Mouse (Mus musculus) testis, adult 2 months (tissue): ENCODE results near the gene Pde6b. TPM values are rescaled to one million over a fixed set of nuclear protein-coding genes. Genes with fewer than 3 reads are reported as not detected.

Experiments
- H3K27ac ChIP-seq: fragments of 200-500 bp; 2 replicates; pipeline ENCODE4 v1.5.1; 2012; ENCODE audit warnings: low read depth, low read length; ENCODE audit not compliant: control insufficient read depth, insufficient read depth
- H3K27me3 ChIP-seq: fragments of 200-500 bp; 2 replicates; pipeline ENCODE4 v1.6.1; 2012; ENCODE audit warnings: mild to moderate bottlenecking, low read length, moderate library complexity; ENCODE audit not compliant: control insufficient read depth, insufficient read depth
- H3K36me3 ChIP-seq: fragments of 200-500 bp; 2 replicates; pipeline ENCODE4 v1.6.1; 2012; ENCODE audit warnings: mild to moderate bottlenecking, low read length; ENCODE audit not compliant: control insufficient read depth, insufficient read depth
- H3K4me1 ChIP-seq: fragments of 200-500 bp; 2 replicates; pipeline ENCODE4 v1.6.1; 2012; ENCODE audit warnings: low read length; ENCODE audit not compliant: control insufficient read depth, insufficient read depth
- H3K4me3 ChIP-seq: fragments of 200-500 bp; 2 replicates; pipeline ENCODE4 v1.5.1; 2012; ENCODE audit warnings: low read depth, mild to moderate bottlenecking, low read length, moderate library complexity, mixed read lengths; ENCODE audit not compliant: control insufficient read depth
- CTCF ChIP-seq: fragments of 200-500 bp; IDR thresholded peaks from 2 replicates; pipeline ENCODE4 v1.5.1; 2012; ENCODE audit warnings: low read depth, mild to moderate bottlenecking, inconsistent platforms, low read length, moderate library complexity; ENCODE audit not compliant: control insufficient read depth, insufficient read depth, insufficient replicate concordance
- POLR2A ChIP-seq: fragments of 200-500 bp; IDR thresholded peaks from 2 replicates; pipeline ENCODE4 v1.6.1; 2012; ENCODE audit warnings: low read depth, mild to moderate bottlenecking, inconsistent platforms, low read length, moderate library complexity; ENCODE audit not compliant: control insufficient read depth
- polyA plus RNA-seq: library from polyadenylated mRNA; depleted of rRNA; stranded (reverse); fragments of >200 nt; gene quantifications from 2 replicates; pipeline ENCODE4 v1.2.3, GENCODE M21; 2012

The Pde6b gene
- polyA plus RNA-seq, 1 experiment, result 0.02 TPM

DNA sequence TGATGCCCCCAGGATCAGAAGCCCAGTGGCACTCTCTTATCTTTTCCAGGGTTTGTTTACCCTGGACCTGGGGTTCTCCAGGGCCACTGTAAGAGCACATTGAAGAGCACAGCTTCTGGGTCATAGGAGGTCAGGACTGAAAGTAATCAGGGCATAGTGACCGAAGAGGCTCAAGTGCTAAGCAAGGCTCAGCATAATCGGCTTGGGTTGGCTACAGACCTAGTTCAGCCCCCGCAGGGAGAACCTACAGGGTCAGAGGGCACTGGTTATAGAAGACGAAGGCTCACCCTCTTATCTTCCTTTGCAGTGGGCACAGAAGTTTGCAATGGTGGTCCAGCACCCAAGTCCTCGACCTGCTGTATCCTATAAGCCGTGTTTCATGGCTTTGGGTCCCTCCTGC, 43.0 kb downstream of the Pde6b start:
- Histone ChIP-seq H3K36me3 (no peaks in the 10 kb centered on the region; the same call in 1 of the 2 replicates), H3K27me3 (no peaks in the 10 kb centered on the region), H3K27ac (no peak overlapping the region), H3K4me3 (no peak overlapping the region), H3K4me1 (peaks cover 7% of the 10 kb centered on the region)
- no peak for TF ChIP-seq CTCF

DNA sequence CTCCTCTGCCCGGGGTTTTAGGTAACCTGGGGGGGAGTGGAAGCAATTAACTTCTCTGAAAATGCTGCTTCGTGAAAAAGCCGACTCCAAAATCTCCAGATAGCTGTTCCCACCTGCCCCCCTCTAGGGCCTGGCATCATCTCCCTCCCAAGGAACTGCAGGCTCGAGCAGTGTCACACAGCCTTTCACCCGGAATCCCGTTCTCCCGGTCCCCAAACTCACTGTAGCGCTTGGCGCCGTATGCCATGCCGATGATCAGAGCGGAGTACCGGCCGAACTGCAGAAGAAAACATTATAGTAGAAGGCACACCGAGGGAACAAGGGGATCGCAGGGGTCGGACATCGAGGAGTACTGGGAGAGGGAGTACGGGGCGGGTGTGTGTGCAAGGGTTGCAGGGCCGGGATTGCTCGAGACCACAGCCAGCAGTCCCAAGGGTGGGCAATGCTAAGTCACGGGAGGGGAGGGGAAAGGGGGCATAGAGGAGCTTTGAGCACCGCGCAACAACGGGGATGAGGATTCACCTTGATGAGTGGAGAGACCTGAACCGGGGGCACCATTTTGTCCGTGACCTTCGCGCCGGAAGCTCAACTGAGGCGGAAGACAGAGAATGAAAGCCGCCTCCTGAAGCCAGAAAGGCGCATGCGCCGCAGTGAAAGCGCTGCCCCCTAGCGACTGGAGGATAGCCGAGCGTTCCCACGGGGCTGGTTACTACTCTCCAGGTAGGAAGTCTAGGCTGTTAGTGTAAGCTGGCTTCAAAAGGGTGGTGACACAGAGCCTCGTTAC, 45.8 kb downstream of the Pde6b start, which contains the start of gene Atp5k:
Gene Atp5k, minus strand, starts transcription at position 645 of the 784 bp plus-strand sequence.
- TF ChIP-seq POLR2A, result peak; percentile 82
- peak; percentile 78; the same call in 1 of the 2 replicates for TF ChIP-seq CTCF
- peak within 1 kb of the TSS; percentile 99 for H3K4me3 ChIP-seq
- H3K4me1 ChIP-seq, result peaks cover 7% of the 10 kb centered on the region
- no peaks in the 10 kb centered on the region for H3K27me3 ChIP-seq
- H3K36me3 ChIP-seq, result no peaks in the 10 kb centered on the region; the same call in 1 of the 2 replicates
- H3K27ac ChIP-seq, result peak within 1 kb of the TSS; percentile 57

DNA sequence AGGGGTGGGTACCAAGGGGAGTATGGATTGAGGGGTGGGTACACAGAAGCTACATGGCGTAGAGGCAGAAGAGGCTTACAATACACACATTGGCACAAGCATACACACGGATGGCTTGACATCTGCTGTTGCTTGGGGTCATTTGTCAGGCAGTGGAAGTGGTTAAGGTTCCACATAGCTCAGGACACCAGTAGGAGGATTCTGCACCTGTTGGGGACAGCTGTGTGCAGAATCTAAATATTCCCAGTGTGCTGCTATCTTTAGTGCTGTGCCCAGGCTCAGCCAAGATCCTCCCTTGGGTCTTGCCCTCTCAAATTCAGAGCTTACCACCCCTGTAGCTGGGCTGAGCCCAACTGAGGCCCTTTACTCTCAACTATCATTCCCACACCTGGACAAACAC, 47.9 kb downstream of the Pde6b start:
- Histone ChIP-seq H3K4me1 (peaks cover 7% of the 10 kb centered on the region), H3K27ac (no peak overlapping the region), H3K27me3 (no peaks in the 10 kb centered on the region), H3K36me3 (no peaks in the 10 kb centered on the region; the same call in 1 of the 2 replicates), H3K4me3 (no peak overlapping the region)
- TF ChIP-seq CTCF, result no peak
- no peak for TF ChIP-seq POLR2A

DNA sequence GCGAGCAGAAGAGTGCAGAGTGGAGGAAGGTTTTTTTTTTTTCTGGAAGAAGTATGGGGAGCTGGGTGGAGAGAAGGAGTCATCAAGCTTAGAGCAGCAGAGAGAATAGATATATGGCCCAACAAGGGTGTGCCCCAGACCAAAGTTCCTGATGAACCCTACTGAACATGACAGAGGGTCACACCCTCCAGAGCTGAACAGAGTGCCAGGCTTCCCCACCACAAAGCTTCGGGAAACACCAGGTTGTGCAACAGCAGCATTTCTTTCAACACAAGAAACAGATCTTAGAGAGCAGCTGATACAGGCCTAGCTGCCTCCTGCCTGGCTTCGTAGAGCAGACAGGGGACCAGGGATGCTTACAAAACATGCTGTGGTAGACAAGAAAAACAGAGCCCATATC, 58.8 kb downstream of the Pde6b start:
- no peak for TF ChIP-seq POLR2A
- TF ChIP-seq CTCF, result no peak
- H3K27me3 ChIP-seq, result no peaks in the 10 kb centered on the region
- H3K4me3 ChIP-seq, result no peak overlapping the region
- H3K4me1 ChIP-seq, result peaks cover 2% of the 10 kb centered on the region; the same call in 1 of the 2 replicates
- no peaks in the 10 kb centered on the region for H3K36me3 ChIP-seq
- no peak overlapping the region for H3K27ac ChIP-seq

DNA sequence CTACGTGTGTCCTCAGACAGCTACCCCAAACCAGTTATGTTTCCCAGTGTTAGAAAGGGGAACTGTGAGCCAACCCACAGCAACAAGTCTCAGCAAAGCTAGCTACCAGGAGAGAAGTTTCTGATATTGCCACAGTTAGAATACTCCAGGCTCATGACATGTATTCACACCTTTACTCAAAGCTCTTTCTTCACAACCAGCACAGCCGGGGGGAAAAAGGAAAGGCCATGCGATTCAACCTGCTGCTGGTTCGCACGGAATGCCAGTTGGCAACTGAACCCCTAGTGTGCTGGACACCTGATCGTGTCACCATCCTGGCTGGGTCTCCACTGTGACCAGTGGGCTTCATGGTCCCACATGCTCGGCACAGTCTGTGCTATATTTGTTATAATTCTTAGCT, 59.7 kb downstream of the Pde6b start:
- Histone ChIP-seq H3K27me3 (no peaks in the 10 kb centered on the region), H3K4me3 (no peak overlapping the region), H3K36me3 (no peaks in the 10 kb centered on the region), H3K27ac (no peak overlapping the region), H3K4me1 (peaks cover 2% of the 10 kb centered on the region; the same call in 1 of the 2 replicates)
- TF ChIP-seq POLR2A (no peak), CTCF (no peak)

GRCm38 (mm10) chr5:108448785-108449668, 60.8 kb downstream of the Pde6b start, which contains the start of gene Mfsd7a:
TSS of gene Mfsd7a (minus strand) at chr5:108448891.
- Histone ChIP-seq H3K36me3 (no peaks in the 10 kb centered on the region), H3K27me3 (no peaks in the 10 kb centered on the region), H3K4me3 (peak within 1 kb of the TSS; percentile 44), H3K27ac (no peak within 1 kb of the TSS), H3K4me1 (peaks cover 2% of the 10 kb centered on the region; the same call in 1 of the 2 replicates)
- no peak for TF ChIP-seq POLR2A
- no peak for TF ChIP-seq CTCF

- H3K27ac ChIP-seq, result no peak overlapping the region
- TF ChIP-seq CTCF (no peak), POLR2A (no peak)
- H3K36me3 ChIP-seq, result no peaks in the 10 kb centered on the region
- H3K4me3 ChIP-seq, result no peak overlapping the region
- peaks cover 2% of the 10 kb centered on the region; the same call in 1 of the 2 replicates for H3K4me1 ChIP-seq
- H3K27me3 ChIP-seq, result no peaks in the 10 kb centered on the region
These were observed 62.8 kb downstream of the Pde6b start for GRCm38 (mm10) chr5:108450837-108451540.
